Mouse (Mus musculus) kidney, adult 2 months (tissue): ENCODE measurements at regions not wholly inside any gene's neighbourhood (a gene's known extent, or its start where the extent isn't known, plus 50 kb on each side); places are given as distances from the start of the nearest gene placed in this dataset.

Source experiments
- CTCF ChIP-seq: fragments of 200-500 bp; conservative IDR thresholded peaks from 2 replicates; pipeline ENCODE4 v1.5.1; 2011; ENCODE audit warnings: low read depth, mild to moderate bottlenecking, control low read depth, low read length, moderate library complexity, mixed read lengths; ENCODE audit not compliant: insufficient read depth, insufficient read length
- POLR2A ChIP-seq: fragments of 200-500 bp; IDR thresholded peaks from one replicate; pipeline ENCODE4 v1.6.1; 2011; ENCODE audit warnings: low read depth, low read length, control low read depth

- TF ChIP-seq CTCF, result no peak
- no peak for TF ChIP-seq POLR2A
Measured at GRCm38 (mm10) chr3:15107301-15107700, 221.2 kb downstream of the Car2 start.
